Mouse (Mus musculus): ENCODE results near the gene Psmg4. TPM values are rescaled to one million over a fixed set of nuclear protein-coding genes. Genes with fewer than 3 reads are reported as not detected.

The Psmg4 gene
- polyA plus RNA-seq, 1 experiment = 29.2 TPM

DNA sequence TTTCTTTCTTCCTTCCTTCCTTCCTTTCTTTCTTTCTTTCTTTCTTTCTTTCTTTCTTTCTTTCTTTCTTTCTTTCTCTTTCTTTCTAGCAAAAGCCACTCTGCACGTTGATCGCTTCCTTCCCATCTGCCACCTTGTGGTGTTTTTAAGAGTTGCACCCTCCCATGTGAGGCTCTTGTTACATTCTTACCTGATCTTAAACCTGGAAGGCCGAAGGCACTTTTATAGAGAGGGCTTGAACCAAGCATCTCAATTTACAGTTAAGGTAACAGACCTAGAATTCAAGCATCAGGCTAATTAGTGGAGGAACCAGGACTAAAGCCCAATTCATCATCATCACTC, 7.9 kb upstream of the Psmg4 start:
- Histone ChIP-seq H3K36me3 (ENCODE audit: control insufficient read depth, insufficient read depth, low read length, poor library complexity, severe bottlenecking) (no peaks in the 10 kb centered on the region), H3K27me3 (ENCODE audit: control insufficient read depth, insufficient read depth, low read length, poor library complexity, severe bottlenecking) (no peaks in the 10 kb centered on the region), H3K9ac (ENCODE audit: low read depth, poor library complexity, severe bottlenecking) (peak overlapping the region; percentile 70), H3K27ac (ENCODE audit: insufficient read depth, low read length) (peak overlapping the region; percentile 84), H3K4me3 (ENCODE audit: low read depth, low read length) (no peak overlapping the region), H3K4me1 (ENCODE audit: control insufficient read depth, insufficient read depth, low read length) (peaks cover 7% of the 10 kb centered on the region), H3K9me3 (replicated peaks; ENCODE audit: control insufficient read depth, insufficient read depth, low read length, poor library complexity, severe bottlenecking) (no peaks in the 10 kb centered on the region)
- TF ChIP-seq EP300 (IDR thresholded peaks at IDR 0.05; ENCODE audit: insufficient read depth, low read depth, low read length) (no peak), CTCF (IDR thresholded peaks at IDR 0.05; ENCODE audit: low read depth, low read length) (no peak), POLR2A (IDR thresholded peaks at IDR 0.05; ENCODE audit: insufficient read depth, low read length) (no peak)

DNA sequence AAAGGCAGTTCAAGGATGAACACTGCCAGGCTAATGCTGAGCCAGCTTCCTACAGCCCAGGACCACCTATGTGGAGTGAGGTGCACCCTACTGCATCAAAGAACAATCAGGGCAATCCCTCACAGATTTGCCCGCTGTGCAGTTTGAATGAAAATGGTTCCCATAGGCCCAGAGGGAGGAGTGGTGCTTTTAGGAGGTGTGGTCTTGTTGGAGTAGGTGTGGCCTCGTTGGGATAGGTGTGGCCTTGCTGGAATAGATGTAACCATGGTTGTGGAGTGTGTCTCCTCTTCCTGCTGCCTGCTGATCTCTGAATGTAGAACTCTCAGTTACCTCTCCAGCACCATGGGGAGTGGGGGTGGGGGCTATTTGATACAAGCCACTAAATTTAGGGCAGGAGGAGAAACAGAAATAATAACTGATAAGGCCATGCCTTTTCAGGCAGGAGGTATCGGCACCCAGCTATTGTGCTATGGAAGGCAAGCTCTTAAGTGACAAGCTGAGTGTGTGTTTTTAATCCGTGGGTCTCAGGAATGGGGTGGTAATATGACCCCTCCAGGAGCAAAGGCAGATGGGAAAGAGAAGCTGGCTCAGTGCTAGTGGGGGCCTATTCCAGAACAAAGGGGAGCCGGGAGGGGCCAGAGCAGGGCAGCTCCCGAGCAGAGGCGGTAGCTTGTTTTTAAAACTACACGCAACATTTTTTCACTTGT, 6.5 kb upstream of the Psmg4 start:
- Histone ChIP-seq H3K36me3 (ENCODE audit: control insufficient read depth, insufficient read depth, low read length, poor library complexity, severe bottlenecking) (no peaks in the 10 kb centered on the region), H3K27ac (ENCODE audit: insufficient read depth, low read length) (peak overlapping the region; percentile 94), H3K9ac (ENCODE audit: low read depth, poor library complexity, severe bottlenecking) (peak overlapping the region; percentile 52), H3K9me3 (replicated peaks; ENCODE audit: control insufficient read depth, insufficient read depth, low read length, poor library complexity, severe bottlenecking) (no peaks in the 10 kb centered on the region), H3K4me3 (ENCODE audit: low read depth, low read length) (peak overlapping the region; percentile 32), H3K27me3 (ENCODE audit: control insufficient read depth, insufficient read depth, low read length, poor library complexity, severe bottlenecking) (no peaks in the 10 kb centered on the region), H3K4me1 (ENCODE audit: control insufficient read depth, insufficient read depth, low read length) (peaks cover 7% of the 10 kb centered on the region)
- TF ChIP-seq CTCF (IDR thresholded peaks at IDR 0.05; ENCODE audit: low read depth, low read length) (no peak), POLR2A (IDR thresholded peaks at IDR 0.05; ENCODE audit: insufficient read depth, low read length) (peak; percentile 5), EP300 (IDR thresholded peaks at IDR 0.05; ENCODE audit: insufficient read depth, low read depth, low read length) (peak; percentile 85)

GRCm38 (mm10) chr13:34156840-34157185, 6.0 kb upstream of the Psmg4 start:
- Histone ChIP-seq H3K36me3 (ENCODE audit: control insufficient read depth, insufficient read depth, low read length, poor library complexity, severe bottlenecking) (no peaks in the 10 kb centered on the region), H3K4me1 (ENCODE audit: control insufficient read depth, insufficient read depth, low read length) (peaks cover 7% of the 10 kb centered on the region), H3K9ac (ENCODE audit: low read depth, poor library complexity, severe bottlenecking) (peak overlapping the region; percentile 52), H3K9me3 (replicated peaks; ENCODE audit: control insufficient read depth, insufficient read depth, low read length, poor library complexity, severe bottlenecking) (no peaks in the 10 kb centered on the region), H3K4me3 (ENCODE audit: low read depth, low read length) (peak overlapping the region; percentile 10), H3K27me3 (ENCODE audit: control insufficient read depth, insufficient read depth, low read length, poor library complexity, severe bottlenecking) (no peaks in the 10 kb centered on the region), H3K27ac (ENCODE audit: insufficient read depth, low read length) (peak overlapping the region; percentile 94)
- TF ChIP-seq POLR2A (IDR thresholded peaks at IDR 0.05; ENCODE audit: insufficient read depth, low read length) = no peak
- TF ChIP-seq CTCF (IDR thresholded peaks at IDR 0.05; ENCODE audit: low read depth, low read length) = no peak
- no peak for TF ChIP-seq EP300 (IDR thresholded peaks at IDR 0.05; ENCODE audit: insufficient read depth, low read depth, low read length)

GRCm38 (mm10) chr13:34157596-34158157, 5.1 kb upstream of the Psmg4 start:
- no peak for TF ChIP-seq CTCF (IDR thresholded peaks at IDR 0.05; ENCODE audit: low read depth, low read length)
- TF ChIP-seq POLR2A (IDR thresholded peaks at IDR 0.05; ENCODE audit: insufficient read depth, low read length) = no peak
- no peak for TF ChIP-seq EP300 (IDR thresholded peaks at IDR 0.05; ENCODE audit: insufficient read depth, low read depth, low read length)
- Histone ChIP-seq H3K27ac (ENCODE audit: insufficient read depth, low read length) (peak overlapping the region; percentile 94), H3K4me1 (ENCODE audit: control insufficient read depth, insufficient read depth, low read length) (peaks cover 5% of the 10 kb centered on the region), H3K27me3 (ENCODE audit: control insufficient read depth, insufficient read depth, low read length, poor library complexity, severe bottlenecking) (no peaks in the 10 kb centered on the region), H3K9me3 (replicated peaks; ENCODE audit: control insufficient read depth, insufficient read depth, low read length, poor library complexity, severe bottlenecking) (no peaks in the 10 kb centered on the region), H3K4me3 (ENCODE audit: low read depth, low read length) (no peak overlapping the region), H3K9ac (ENCODE audit: low read depth, poor library complexity, severe bottlenecking) (0 out of 2 replicates have a peak overlapping the region, but pooled peaks have one; percentile 52), H3K36me3 (ENCODE audit: control insufficient read depth, insufficient read depth, low read length, poor library complexity, severe bottlenecking) (no peaks in the 10 kb centered on the region)

- Histone ChIP-seq H3K27ac (ENCODE audit: insufficient read depth, low read length) (peak overlapping the region; percentile 64), H3K9ac (ENCODE audit: low read depth, poor library complexity, severe bottlenecking) (no peak overlapping the region), H3K27me3 (ENCODE audit: control insufficient read depth, insufficient read depth, low read length, poor library complexity, severe bottlenecking) (no peaks in the 10 kb centered on the region), H3K9me3 (replicated peaks; ENCODE audit: control insufficient read depth, insufficient read depth, low read length, poor library complexity, severe bottlenecking) (0 out of 2 replicates have a peak, but pooled peaks cover under 1% of the 10 kb centered on the region), H3K4me1 (ENCODE audit: control insufficient read depth, insufficient read depth, low read length) (no peaks in the 10 kb centered on the region), H3K4me3 (ENCODE audit: low read depth, low read length) (no peak overlapping the region), H3K36me3 (ENCODE audit: control insufficient read depth, insufficient read depth, low read length, poor library complexity, severe bottlenecking) (no peaks in the 10 kb centered on the region)
- TF ChIP-seq POLR2A (IDR thresholded peaks at IDR 0.05; ENCODE audit: insufficient read depth, low read length) = no peak
- peak; percentile 86 for TF ChIP-seq EP300 (IDR thresholded peaks at IDR 0.05; ENCODE audit: insufficient read depth, low read depth, low read length)
- TF ChIP-seq CTCF (IDR thresholded peaks at IDR 0.05; ENCODE audit: low read depth, low read length) = no peak
Measured at GRCm38 (mm10) chr13:34159926-34160325, 2.8 kb upstream of the Psmg4 start.

DNA sequence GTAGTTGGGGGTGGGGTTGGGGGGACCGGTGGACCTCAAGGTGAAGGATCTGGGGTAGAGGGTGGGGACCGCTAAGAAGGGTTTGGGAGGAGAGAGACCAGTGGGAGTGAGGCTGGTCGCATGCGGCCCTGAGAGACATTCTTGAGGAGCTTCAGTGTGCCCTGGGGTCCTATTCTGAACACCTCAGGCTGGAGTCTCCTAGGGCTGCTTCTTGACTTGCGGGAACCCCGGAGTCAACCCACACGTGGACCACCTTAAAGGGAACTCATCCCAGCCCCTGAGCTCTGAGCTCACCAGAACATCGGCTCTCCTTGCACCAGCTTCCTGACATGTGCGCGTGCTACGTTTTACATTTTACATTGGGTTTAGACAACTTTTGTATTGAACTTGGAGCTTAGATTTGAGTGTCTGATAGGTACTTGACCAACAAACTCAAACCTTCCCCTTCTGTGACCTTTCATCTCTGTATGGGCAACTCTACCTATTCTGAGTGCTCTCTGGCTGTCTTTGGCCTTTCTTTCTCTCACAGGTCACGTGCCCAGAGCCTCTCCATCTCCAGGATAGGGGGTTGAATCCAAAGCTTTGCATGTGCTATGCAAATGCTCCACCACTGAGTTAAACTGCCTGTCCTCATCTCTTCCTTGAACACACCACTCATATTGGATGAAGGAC, 676 bp downstream of the Psmg4 start:
- Histone ChIP-seq H3K9ac (ENCODE audit: low read depth, poor library complexity, severe bottlenecking) (peak overlapping the region; percentile 53), H3K9me3 (replicated peaks; ENCODE audit: control insufficient read depth, insufficient read depth, low read length, poor library complexity, severe bottlenecking) (peaks cover 11% of the 10 kb centered on the region), H3K4me3 (ENCODE audit: low read depth, low read length) (peak overlapping the region; percentile 77), H3K4me1 (ENCODE audit: control insufficient read depth, insufficient read depth, low read length) (no peaks in the 10 kb centered on the region), H3K27ac (ENCODE audit: insufficient read depth, low read length) (no peak overlapping the region), H3K36me3 (ENCODE audit: control insufficient read depth, insufficient read depth, low read length, poor library complexity, severe bottlenecking) (peaks cover 6% of the 10 kb centered on the region), H3K27me3 (ENCODE audit: control insufficient read depth, insufficient read depth, low read length, poor library complexity, severe bottlenecking) (no peaks in the 10 kb centered on the region)
- no peak for TF ChIP-seq POLR2A (IDR thresholded peaks at IDR 0.05; ENCODE audit: insufficient read depth, low read length)
- no peak for TF ChIP-seq CTCF (IDR thresholded peaks at IDR 0.05; ENCODE audit: low read depth, low read length)
- TF ChIP-seq EP300 (IDR thresholded peaks at IDR 0.05; ENCODE audit: insufficient read depth, low read depth, low read length) = no peak

Data from ES-Bruce4 (cell line).